Mouse (Mus musculus) hindbrain, embryonic 15.5 days (tissue): ENCODE data around the gene Tubgcp5. TPM values are rescaled to one million over a fixed set of nuclear protein-coding genes. Genes with fewer than 3 reads are reported as not detected.

Experiments used
- ATAC-seq: fragments of 200-750 bp; cut with Nextera tagmentation; 2 replicates; pipeline ENCODE4 v1.8.0; 2017; ENCODE audit warnings: low read depth, moderate number of reproducible peaks, moderate TSS enrichment; ENCODE audit not compliant: low FRiP score
- H3K27ac ChIP-seq: fragments of 300-500 bp; sonication (generic); replicated peaks from 2 replicates; pipeline ENCODE4 v1.5.1; 2015; ENCODE audit warnings: mild to moderate bottlenecking, inconsistent platforms
- H3K27me3 ChIP-seq: fragments of 300-500 bp; sonication (generic); 2 replicates; pipeline ENCODE4 v1.6.1; 2015; ENCODE audit warnings: control low read depth, inconsistent platforms
- H3K36me3 ChIP-seq: fragments of 300-500 bp; sonication (generic); 2 replicates; pipeline ENCODE4 v1.6.1; 2015; ENCODE audit warnings: control low read depth, inconsistent platforms
- H3K4me1 ChIP-seq: fragments of 300-500 bp; sonication (generic); replicated peaks from 2 replicates; pipeline ENCODE4 v1.6.1; 2015; ENCODE audit warnings: control low read depth, inconsistent platforms
- H3K4me2 ChIP-seq: fragments of 300-500 bp; sonication (generic); 2 replicates; pipeline ENCODE4 v1.6.1; 2015; ENCODE audit warnings: moderate library complexity, mild to moderate bottlenecking, inconsistent platforms
- H3K4me3 ChIP-seq: fragments of 300-500 bp; sonication (generic); 2 replicates; pipeline ENCODE4 v1.5.1; 2015; ENCODE audit warnings: mild to moderate bottlenecking, inconsistent platforms
- H3K9ac ChIP-seq: fragments of 300-500 bp; sonication (generic); 2 replicates; pipeline ENCODE4 v1.6.1; 2015; ENCODE audit warnings: inconsistent platforms
- H3K9me3 ChIP-seq: fragments of 300-500 bp; sonication (generic); 2 replicates; pipeline ENCODE4 v1.6.1; 2016; ENCODE audit warnings: control low read depth, inconsistent platforms
- WGBS: fragments of 180-500 bp; shearing (Covaris S2); methylation state at CpG from one replicate; pipeline ENCODE4 v1.1.7; 2015; 5-methylcytosine and 5-hydroxymethylcytosine counted together
- polyA plus RNA-seq: library from polyadenylated mRNA; unstranded; fragments of >200 nt; fragmentation: Nextera tagmentation; extraction: Ambion mirVana; gene quantifications from 2 replicates; pipeline ENCODE4 v1.2.1, GENCODE M21; 2015

Gene Tubgcp5
- polyA plus RNA-seq, 1 experiment from 2014 or later, result 38.2 TPM

- Histone ChIP-seq H3K4me1 (no peaks in the 10 kb centered on the region), H3K9me3 (no peaks in the 10 kb centered on the region), H3K4me3 (no peak overlapping the region), H3K27ac (no peak overlapping the region), H3K36me3 (no peaks in the 10 kb centered on the region), H3K9ac (no peak overlapping the region), H3K4me2 (no peak overlapping the region), H3K27me3 (no peaks in the 10 kb centered on the region)
- 66% methylated on average over 2 of the region's 2 CpGs for WGBS
- no peak for ATAC-seq
These were observed 63.8 kb downstream of the Tubgcp5 start for GRCm38 (mm10) chr7:55857729-55858128.

GRCm38 (mm10) chr7:55858836-55859517, 65.0 kb downstream of the Tubgcp5 start:
- Histone ChIP-seq H3K4me3 (no peak overlapping the region), H3K27me3 (no peaks in the 10 kb centered on the region), H3K36me3 (no peaks in the 10 kb centered on the region), H3K27ac (no peak overlapping the region), H3K4me2 (no peak overlapping the region), H3K9me3 (no peaks in the 10 kb centered on the region), H3K4me1 (no peaks in the 10 kb centered on the region), H3K9ac (no peak overlapping the region)
- 84% methylated on average over 3 of the region's 3 CpGs for WGBS
- peak; percentile 19; the same call in 1 of the 2 replicates for ATAC-seq

GRCm38 (mm10) chr7:55859518-55859872, 65.5 kb downstream of the Tubgcp5 start:
- Histone ChIP-seq H3K27ac (no peak overlapping the region), H3K9me3 (no peaks in the 10 kb centered on the region), H3K4me3 (no peak overlapping the region), H3K27me3 (no peaks in the 10 kb centered on the region), H3K4me1 (no peaks in the 10 kb centered on the region), H3K36me3 (no peaks in the 10 kb centered on the region), H3K4me2 (no peak overlapping the region), H3K9ac (no peak overlapping the region)
- peak; percentile 36; the same call in 1 of the 2 replicates for ATAC-seq
- WGBS, result 82% methylated on average over 2 of the region's 2 CpGs

GRCm38 (mm10) chr7:55859956-55860355, 66.0 kb downstream of the Tubgcp5 start:
- 68% methylated on average over 6 of the region's 6 CpGs for WGBS
- Histone ChIP-seq H3K4me3 (no peak overlapping the region), H3K9me3 (no peaks in the 10 kb centered on the region), H3K27ac (no peak overlapping the region), H3K4me1 (no peaks in the 10 kb centered on the region), H3K27me3 (no peaks in the 10 kb centered on the region), H3K4me2 (no peak overlapping the region), H3K36me3 (no peaks in the 10 kb centered on the region), H3K9ac (no peak overlapping the region)
- ATAC-seq, result no peak

GRCm38 (mm10) chr7:55861175-55861574, 67.2 kb downstream of the Tubgcp5 start:
- Histone ChIP-seq H3K27me3 (no peaks in the 10 kb centered on the region), H3K4me3 (no peak overlapping the region), H3K27ac (no peak overlapping the region), H3K9me3 (no peaks in the 10 kb centered on the region), H3K36me3 (no peaks in the 10 kb centered on the region), H3K4me2 (no peak overlapping the region), H3K9ac (no peak overlapping the region), H3K4me1 (no peaks in the 10 kb centered on the region)
- ATAC-seq, result no peak
- 87% methylated on average over 4 of the region's 4 CpGs for WGBS

- Histone ChIP-seq H3K9me3 (no peaks in the 10 kb centered on the region), H3K4me2 (no peak overlapping the region), H3K4me1 (no peaks in the 10 kb centered on the region), H3K27me3 (no peaks in the 10 kb centered on the region), H3K27ac (no peak overlapping the region), H3K4me3 (no peak overlapping the region), H3K36me3 (no peaks in the 10 kb centered on the region), H3K9ac (no peak overlapping the region)
- no peak for ATAC-seq
These were observed 71.1 kb downstream of the Tubgcp5 start for GRCm38 (mm10) chr7:55865044-55865443.

- WGBS, result 82% methylated on average over 8 of the region's 8 CpGs
- H3K36me3 ChIP-seq, result no peaks in the 10 kb centered on the region
- no peaks in the 10 kb centered on the region for H3K27me3 ChIP-seq
These were observed 71.9 kb downstream of the Tubgcp5 start for GRCm38 (mm10) chr7:55865750-55866416.

GRCm38 (mm10) chr7:55868247-55868646, 74.3 kb downstream of the Tubgcp5 start:
- Histone ChIP-seq H3K9me3 (no peaks in the 10 kb centered on the region), H3K36me3 (peaks cover 4% of the 10 kb centered on the region), H3K4me1 (0 out of 2 replicates have a peak, but pooled peaks cover 4% of the 10 kb centered on the region), H3K9ac (no peak overlapping the region), H3K4me3 (no peak overlapping the region), H3K27me3 (no peaks in the 10 kb centered on the region), H3K4me2 (no peak overlapping the region), H3K27ac (no peak overlapping the region)
- no peak for ATAC-seq
- WGBS, result 84% methylated on average over 7 of the region's 7 CpGs

More at GRCm38 (mm10) chr7:55865750-55866416, 71.9 kb downstream of the Tubgcp5 start:
- Histone ChIP-seq H3K4me2 (no peak overlapping the region), H3K4me1 (0 out of 2 replicates have a peak, but pooled peaks cover 4% of the 10 kb centered on the region), H3K9me3 (no peaks in the 10 kb centered on the region), H3K27ac (no peak overlapping the region), H3K4me3 (no peak overlapping the region), H3K9ac (no peak overlapping the region)
- no peak for ATAC-seq

- Histone ChIP-seq H3K4me1 (0 out of 2 replicates have a peak, but pooled peaks cover 4% of the 10 kb centered on the region), H3K4me2 (no peak overlapping the region), H3K36me3 (peaks cover 14% of the 10 kb centered on the region), H3K9ac (no peak overlapping the region), H3K27ac (no peak overlapping the region), H3K27me3 (no peaks in the 10 kb centered on the region), H3K9me3 (no peaks in the 10 kb centered on the region), H3K4me3 (no peak overlapping the region)
- WGBS, result 77% methylated on average over 3 of the region's 3 CpGs
- no peak for ATAC-seq
These were observed 75.3 kb downstream of the Tubgcp5 start for GRCm38 (mm10) chr7:55869220-55869619.

- ATAC-seq, result peak; percentile 57; the same call in 1 of the 2 replicates
- no peak overlapping the region for H3K27ac ChIP-seq
- peaks cover 23% of the 10 kb centered on the region for H3K36me3 ChIP-seq
- H3K4me3 ChIP-seq, result no peak overlapping the region
- no peaks in the 10 kb centered on the region for H3K27me3 ChIP-seq
- H3K9ac ChIP-seq, result no peak overlapping the region
- 89% methylated on average over 6 of the region's 6 CpGs for WGBS
- no peaks in the 10 kb centered on the region for H3K9me3 ChIP-seq
- 0 out of 2 replicates have a peak, but pooled peaks cover 4% of the 10 kb centered on the region for H3K4me1 ChIP-seq
- H3K4me2 ChIP-seq, result no peak overlapping the region
These were observed 76.5 kb downstream of the Tubgcp5 start for GRCm38 (mm10) chr7:55870340-55871020.

GRCm38 (mm10) chr7:55871476-55871875, 77.5 kb downstream of the Tubgcp5 start:
- 0 out of 2 replicates have a peak, but pooled peaks have one; percentile 20 for ATAC-seq
- Histone ChIP-seq H3K4me2 (no peak overlapping the region), H3K27me3 (no peaks in the 10 kb centered on the region), H3K9me3 (no peaks in the 10 kb centered on the region), H3K36me3 (peaks cover 32% of the 10 kb centered on the region), H3K4me1 (0 out of 2 replicates have a peak, but pooled peaks cover 4% of the 10 kb centered on the region), H3K27ac (no peak overlapping the region), H3K4me3 (no peak overlapping the region), H3K9ac (no peak overlapping the region)
- 65% methylated on average over 5 of the region's 5 CpGs for WGBS

- 93% methylated on average over 7 of the region's 7 CpGs for WGBS
- peaks cover 50% of the 10 kb centered on the region for H3K36me3 ChIP-seq
These were observed 80.7 kb downstream of the Tubgcp5 start for GRCm38 (mm10) chr7:55874703-55875102.

More at GRCm38 (mm10) chr7:55874703-55875102, 80.7 kb downstream of the Tubgcp5 start:
- Histone ChIP-seq H3K27ac (no peak overlapping the region), H3K9me3 (no peaks in the 10 kb centered on the region), H3K4me1 (0 out of 2 replicates have a peak, but pooled peaks cover 4% of the 10 kb centered on the region), H3K4me3 (no peak overlapping the region), H3K9ac (no peak overlapping the region), H3K4me2 (no peak overlapping the region), H3K27me3 (no peaks in the 10 kb centered on the region)
- no peak for ATAC-seq
